8 mouse cellular contexts compared by ENCODE assay signal in genomic region chr5:123344963-123345852, GRCm38 (mm10). TPM values are rescaled to one million over a fixed set of nuclear protein-coding genes. Genes with fewer than 3 reads are reported as not detected.
DNase-seq lines count a peak whose midpoint lies in the region; ATAC-seq lines count a peak whose summit lies in the region.

No protein-coding gene starts in this region.

- peaks cover 6% of the 10 kb centered on the region; the same call in 1 of the 2 replicates for H3K36me3 ChIP-seq in embryonic facial prominence, embryonic 13.5 days
- no peaks in the 10 kb centered on the region for H3K36me3 ChIP-seq in heart, embryonic 11.5 days (ENCODE audit: control insufficient read depth, insufficient read depth, low read length)
- no peaks in the 10 kb centered on the region for H3K36me3 ChIP-seq in kidney, embryonic 16.5 days (ENCODE audit: insufficient read depth, low read length)
- no peaks in the 10 kb centered on the region for H3K36me3 ChIP-seq in liver, embryonic 15.5 days (replicated peaks)
- peaks cover 5% of the 10 kb centered on the region; the same call in 1 of the 2 replicates for H3K36me3 ChIP-seq in neural tube, embryonic 12.5 days

- H3K27me3 ChIP-seq in embryonic facial prominence, embryonic 13.5 days, result no peaks in the 10 kb centered on the region
- H3K27me3 ChIP-seq in heart, embryonic 11.5 days (ENCODE audit: control insufficient read depth, insufficient read depth, low read length), result no peaks in the 10 kb centered on the region
- no peaks in the 10 kb centered on the region for H3K27me3 ChIP-seq in kidney, embryonic 16.5 days (ENCODE audit: insufficient read depth, low read length)
- H3K27me3 ChIP-seq in liver, embryonic 15.5 days, result no peaks in the 10 kb centered on the region
- no peaks in the 10 kb centered on the region for H3K27me3 ChIP-seq in neural tube, embryonic 12.5 days (replicated peaks)

- peak overlapping the region; percentile 98 for H3K9ac ChIP-seq in embryonic facial prominence, embryonic 13.5 days
- peak overlapping the region; percentile 88 for H3K9ac ChIP-seq in heart, embryonic 11.5 days (ENCODE audit: low read depth, low read length)
- peak overlapping the region; percentile 97 for H3K9ac ChIP-seq in kidney, embryonic 16.5 days (replicated peaks; ENCODE audit: low read length)
- peak overlapping the region; percentile 85 for H3K9ac ChIP-seq in liver, embryonic 15.5 days
- H3K9ac ChIP-seq in neural tube, embryonic 12.5 days, result peak overlapping the region; percentile 99

- no peaks in the 10 kb centered on the region for H3K9me3 ChIP-seq in embryonic facial prominence, embryonic 13.5 days
- H3K9me3 ChIP-seq in heart, embryonic 11.5 days (replicated peaks; ENCODE audit: control insufficient read depth, low read length), result no peaks in the 10 kb centered on the region
- no peaks in the 10 kb centered on the region for H3K9me3 ChIP-seq in kidney, embryonic 16.5 days (ENCODE audit: low read length)
- no peaks in the 10 kb centered on the region for H3K9me3 ChIP-seq in liver, embryonic 15.5 days (replicated peaks)
- H3K9me3 ChIP-seq in neural tube, embryonic 12.5 days, result no peaks in the 10 kb centered on the region

- WGBS in embryonic facial prominence, embryonic 13.5 days, result under 1% methylated on average over 80 of the region's 87 CpGs
- under 1% methylated on average over 51 of the region's 87 CpGs for WGBS in heart, embryonic 11.5 days (ENCODE audit: insufficient replicate concordance)
- under 1% methylated on average over 78 of the region's 87 CpGs for WGBS in kidney, embryonic 16.5 days
- under 1% methylated on average over 75 of the region's 87 CpGs for WGBS in liver, embryonic 15.5 days (ENCODE audit: insufficient replicate concordance)
- WGBS in neural tube, embryonic 12.5 days, result under 1% methylated on average over 81 of the region's 87 CpGs

- peak overlapping the region; percentile 99 for H3K27ac ChIP-seq in embryonic facial prominence, embryonic 13.5 days
- peak overlapping the region; percentile 98 for H3K27ac ChIP-seq in heart, embryonic 11.5 days (ENCODE audit: low read depth, low read length)
- peak overlapping the region; percentile 99 for H3K27ac ChIP-seq in kidney, embryonic 16.5 days (ENCODE audit: low read length)
- peak overlapping the region; percentile 84 for H3K27ac ChIP-seq in liver, embryonic 15.5 days (replicated peaks)
- H3K27ac ChIP-seq in neural tube, embryonic 12.5 days, result peak overlapping the region; percentile 99

- peaks cover 32% of the 10 kb centered on the region for H3K4me1 ChIP-seq in embryonic facial prominence, embryonic 13.5 days
- peaks cover 25% of the 10 kb centered on the region for H3K4me1 ChIP-seq in heart, embryonic 11.5 days (ENCODE audit: control insufficient read depth, insufficient read depth, low read length)
- H3K4me1 ChIP-seq in kidney, embryonic 16.5 days (ENCODE audit: insufficient read depth, low read length), result peaks cover 34% of the 10 kb centered on the region
- peaks cover 48% of the 10 kb centered on the region for H3K4me1 ChIP-seq in liver, embryonic 15.5 days (replicated peaks)
- peaks cover 32% of the 10 kb centered on the region for H3K4me1 ChIP-seq in neural tube, embryonic 12.5 days

- H3K4me3 ChIP-seq in embryonic facial prominence, embryonic 13.5 days, result peak overlapping the region; percentile 95
- H3K4me3 ChIP-seq in heart, embryonic 11.5 days (ENCODE audit: low read depth, low read length), result peak overlapping the region; percentile 93
- H3K4me3 ChIP-seq in kidney, embryonic 16.5 days (ENCODE audit: low read length), result peak overlapping the region; percentile 95
- H3K4me3 ChIP-seq in liver, embryonic 15.5 days (replicated peaks), result peak overlapping the region; percentile 89
- H3K4me3 ChIP-seq in neural tube, embryonic 12.5 days, result peak overlapping the region; percentile 96

- ATAC-seq in embryonic facial prominence, embryonic 13.5 days (ENCODE audit: insufficient number of reproducible peaks, insufficient read depth, low FRiP score, low TSS enrichment, low read depth), result peak; percentile 41; the same call in 1 of the 2 replicates
- peak; percentile 46; the same call in 1 of the 2 replicates for ATAC-seq in heart, embryonic 11.5 days (replicated peaks; ENCODE audit: insufficient number of reproducible peaks, low FRiP score, low TSS enrichment)
- peak; percentile 37 for ATAC-seq in kidney, embryonic 16.5 days (ENCODE audit: low FRiP score, low TSS enrichment)
- ATAC-seq in liver, embryonic 15.5 days (ENCODE audit: insufficient read depth), result peak; percentile 32
- peak; percentile 26; the same call in 1 of the 2 replicates for ATAC-seq in neural tube, embryonic 12.5 days (ENCODE audit: low FRiP score, low read depth)

- peak; percentile 59 for DNase-seq in 3T3-L1 (ENCODE audit: low read depth, low spot score)
- DNase-seq in adrenal gland, postnatal 10 days, result peak; percentile 73
- DNase-seq in testis, postnatal 10 days (ENCODE audit: low spot score), result peak; percentile 74

- peak overlapping the region; percentile 86 for H3K4me2 ChIP-seq in embryonic facial prominence, embryonic 13.5 days
- H3K4me2 ChIP-seq in heart, embryonic 11.5 days, result peak overlapping the region; percentile 91
- H3K4me2 ChIP-seq in kidney, embryonic 16.5 days (replicated peaks; ENCODE audit: low read depth, low read length), result peak overlapping the region; percentile 89
- peak overlapping the region; percentile 97 for H3K4me2 ChIP-seq in liver, embryonic 15.5 days
- peak overlapping the region; percentile 91 for H3K4me2 ChIP-seq in neural tube, embryonic 12.5 days (replicated peaks)

RNA-seq across cellular contexts. Expression of gene Bcl7a, which starts 1.6 kb away (rescaled TPM):
- 10 to 100 TPM; 14.1 to 20.6 TPM for total RNA-seq in adrenal gland, postnatal 10 days (2021)
- 37.5 and 41.0 TPM in 2 replicates for polyA plus RNA-seq in embryonic facial prominence, embryonic 13.5 days (2015; fragmentation: Nextera tagmentation; extraction: Ambion mirVana)
- polyA plus RNA-seq in heart, embryonic 11.5 days (2014; fragmentation: Nextera tagmentation; extraction: Ambion mirVana), result 15.2 and 16.2 TPM in 2 replicates
- 40.0 and 47.9 TPM in 2 replicates for polyA plus RNA-seq in kidney, embryonic 16.5 days (2015; fragmentation: Nextera tagmentation; extraction: Ambion mirVana)
- polyA plus RNA-seq in liver, embryonic 15.5 days (2015; fragmentation: Nextera tagmentation; extraction: Ambion mirVana), result 5.6 and 5.9 TPM in 2 replicates
- 66.7 and 70.9 TPM in 2 replicates for polyA plus RNA-seq in neural tube, embryonic 12.5 days (2016; fragmentation: Nextera tagmentation; extraction: Ambion mirVana)

RNA-seq across cellular contexts. Expression of gene Mlxip, which starts 49.4 kb away (rescaled TPM):
- total RNA-seq in adrenal gland, postnatal 10 days (2021), result 10 to 100 TPM; 24.4 to 27.8 TPM
- 14.0 and 16.4 TPM in 2 replicates for polyA plus RNA-seq in embryonic facial prominence, embryonic 13.5 days (2015; fragmentation: Nextera tagmentation; extraction: Ambion mirVana)
- polyA plus RNA-seq in heart, embryonic 11.5 days (2014; fragmentation: Nextera tagmentation; extraction: Ambion mirVana), result 12.0 and 15.2 TPM in 2 replicates
- 17.4 and 21.1 TPM in 2 replicates for polyA plus RNA-seq in kidney, embryonic 16.5 days (2015; fragmentation: Nextera tagmentation; extraction: Ambion mirVana)
- 3.5 and 3.7 TPM in 2 replicates for polyA plus RNA-seq in liver, embryonic 15.5 days (2015; fragmentation: Nextera tagmentation; extraction: Ambion mirVana)
- 21.7 and 23.3 TPM in 2 replicates for polyA plus RNA-seq in neural tube, embryonic 12.5 days (2016; fragmentation: Nextera tagmentation; extraction: Ambion mirVana)

Comparison
In these comparisons a context has a peak if more than half of its experiments do, and no peak if none do; other contexts are left out.
1. Peak in every context shown above with its lines: DNase-seq, ATAC-seq, H3K4me3 ChIP-seq and H3K27ac ChIP-seq.